Mouse (Mus musculus): ENCODE data around the gene Gm9821.

Gm9821 gene

GRCm38 (mm10) chr2:91949411-91950274, 4.1 kb downstream of the Gm9821 start:
- no peaks in the 10 kb centered on the region for H3K36me3 ChIP-seq (ENCODE audit: control insufficient read depth, insufficient read depth, low read length, poor library complexity, severe bottlenecking)
- no peaks in the 10 kb centered on the region for H3K27me3 ChIP-seq (ENCODE audit: control insufficient read depth, insufficient read depth, low read length, poor library complexity, severe bottlenecking)
- DNase-seq (ENCODE audit: low read depth, low spot score), result no peak

GRCm38 (mm10) chr2:91950275-91951085, 5.0 kb downstream of the Gm9821 start:
- no peaks in the 10 kb centered on the region for H3K36me3 ChIP-seq (ENCODE audit: control insufficient read depth, insufficient read depth, low read length, poor library complexity, severe bottlenecking)
- DNase-seq (ENCODE audit: low read depth, low spot score), result peak; percentile 68
- H3K27me3 ChIP-seq (ENCODE audit: control insufficient read depth, insufficient read depth, low read length, poor library complexity, severe bottlenecking), result no peaks in the 10 kb centered on the region

GRCm38 (mm10) chr2:91953825-91954224, 8.3 kb downstream of the Gm9821 start:
- Histone ChIP-seq H3K36me3 (ENCODE audit: control insufficient read depth, insufficient read depth, low read length, poor library complexity, severe bottlenecking) (no peaks in the 10 kb centered on the region; the same call in 1 of the 2 replicates), H3K27me3 (ENCODE audit: control insufficient read depth, insufficient read depth, low read length, poor library complexity, severe bottlenecking) (no peaks in the 10 kb centered on the region)
- no peak for DNase-seq (ENCODE audit: low read depth, low spot score)

- no peak for DNase-seq (ENCODE audit: low read depth, low spot score)
- Histone ChIP-seq H3K27me3 (ENCODE audit: control insufficient read depth, insufficient read depth, low read length, poor library complexity, severe bottlenecking) (no peaks in the 10 kb centered on the region), H3K36me3 (ENCODE audit: control insufficient read depth, insufficient read depth, low read length, poor library complexity, severe bottlenecking) (peaks cover 2% of the 10 kb centered on the region)
Measured at GRCm38 (mm10) chr2:91955121-91955591, 9.7 kb downstream of the Gm9821 start.

- Histone ChIP-seq H3K27me3 (ENCODE audit: control insufficient read depth, insufficient read depth, low read length, poor library complexity, severe bottlenecking) (no peaks in the 10 kb centered on the region), H3K36me3 (ENCODE audit: control insufficient read depth, insufficient read depth, low read length, poor library complexity, severe bottlenecking) (peaks cover 2% of the 10 kb centered on the region)
- no peak for DNase-seq (ENCODE audit: low read depth, low spot score)
Measured at GRCm38 (mm10) chr2:91955875-91956274, 10.4 kb downstream of the Gm9821 start.

GRCm38 (mm10) chr2:91957096-91957495, 11.6 kb downstream of the Gm9821 start:
- Histone ChIP-seq H3K36me3 (ENCODE audit: control insufficient read depth, insufficient read depth, low read length, poor library complexity, severe bottlenecking) (peaks cover 2% of the 10 kb centered on the region), H3K27me3 (ENCODE audit: control insufficient read depth, insufficient read depth, low read length, poor library complexity, severe bottlenecking) (no peaks in the 10 kb centered on the region)
- no peak for DNase-seq (ENCODE audit: low read depth, low spot score)

GRCm38 (mm10) chr2:91958049-91958448, 12.5 kb downstream of the Gm9821 start:
- Histone ChIP-seq H3K36me3 (ENCODE audit: control insufficient read depth, insufficient read depth, low read length, poor library complexity, severe bottlenecking) (peaks cover 2% of the 10 kb centered on the region), H3K27me3 (ENCODE audit: control insufficient read depth, insufficient read depth, low read length, poor library complexity, severe bottlenecking) (no peaks in the 10 kb centered on the region)
- DNase-seq (ENCODE audit: low read depth, low spot score), result no peak

- H3K36me3 ChIP-seq (ENCODE audit: control insufficient read depth, insufficient read depth, low read length, poor library complexity, severe bottlenecking), result peaks cover 2% of the 10 kb centered on the region
- H3K27me3 ChIP-seq (ENCODE audit: control insufficient read depth, insufficient read depth, low read length, poor library complexity, severe bottlenecking), result no peaks in the 10 kb centered on the region
- peak; percentile 65 for DNase-seq (ENCODE audit: low read depth, low spot score)
Measured at GRCm38 (mm10) chr2:91958701-91959457, 13.4 kb downstream of the Gm9821 start.

- Histone ChIP-seq H3K36me3 (ENCODE audit: control insufficient read depth, insufficient read depth, low read length, poor library complexity, severe bottlenecking) (peaks cover 2% of the 10 kb centered on the region), H3K27me3 (ENCODE audit: control insufficient read depth, insufficient read depth, low read length, poor library complexity, severe bottlenecking) (no peaks in the 10 kb centered on the region)
- DNase-seq (ENCODE audit: low read depth, low spot score), result no peak
Measured at GRCm38 (mm10) chr2:91959544-91960410, 14.3 kb downstream of the Gm9821 start.

GRCm38 (mm10) chr2:91960459-91960858, 15.0 kb downstream of the Gm9821 start:
- peaks cover 2% of the 10 kb centered on the region for H3K36me3 ChIP-seq (ENCODE audit: control insufficient read depth, insufficient read depth, low read length, poor library complexity, severe bottlenecking)
- no peaks in the 10 kb centered on the region for H3K27me3 ChIP-seq (ENCODE audit: control insufficient read depth, insufficient read depth, low read length, poor library complexity, severe bottlenecking)
- DNase-seq (ENCODE audit: low read depth, low spot score), result no peak

- peak; percentile 73 for DNase-seq (ENCODE audit: low read depth, low spot score)
- Histone ChIP-seq H3K27me3 (ENCODE audit: control insufficient read depth, insufficient read depth, low read length, poor library complexity, severe bottlenecking) (no peaks in the 10 kb centered on the region), H3K36me3 (ENCODE audit: control insufficient read depth, insufficient read depth, low read length, poor library complexity, severe bottlenecking) (peaks cover 2% of the 10 kb centered on the region)
Measured at GRCm38 (mm10) chr2:91961901-91962761, 16.6 kb downstream of the Gm9821 start.

GRCm38 (mm10) chr2:91962864-91963401, 17.4 kb downstream of the Gm9821 start:
- H3K27me3 ChIP-seq (ENCODE audit: control insufficient read depth, insufficient read depth, low read length, poor library complexity, severe bottlenecking), result no peaks in the 10 kb centered on the region
- H3K36me3 ChIP-seq (ENCODE audit: control insufficient read depth, insufficient read depth, low read length, poor library complexity, severe bottlenecking), result peaks cover 2% of the 10 kb centered on the region
- DNase-seq (ENCODE audit: low read depth, low spot score), result no peak

- DNase-seq (ENCODE audit: low read depth, low spot score), result peak; percentile 96
- H3K27me3 ChIP-seq (ENCODE audit: control insufficient read depth, insufficient read depth, low read length, poor library complexity, severe bottlenecking), result no peaks in the 10 kb centered on the region
- H3K36me3 ChIP-seq (ENCODE audit: control insufficient read depth, insufficient read depth, low read length, poor library complexity, severe bottlenecking), result peaks cover 2% of the 10 kb centered on the region
Measured at GRCm38 (mm10) chr2:91963443-91963932, 18.0 kb downstream of the Gm9821 start.

Data from splenic B cell, adult 2 months (primary cell).